In genomic region chr12:12236978-12237377, GRCm38 (mm10) we compare ENCODE assay signal across 15 mouse cellular contexts. TPM values are rescaled to one million over a fixed set of nuclear protein-coding genes. Genes with fewer than 3 reads are reported as not detected.
DNase-seq lines count a peak whose midpoint lies in the region; ATAC-seq and TF ChIP-seq lines count a peak whose summit lies in the region.
"Had no signal": no experiment of that assay in that cellular context is flagged by ENCODE, and none has a peak within 500 bp of the region (broad histone marks: within the 10 kb centered on the region; RNA-seq: fewer than 3 reads in every experiment).

No protein-coding gene starts in this region.

- H3K27me3 ChIP-seq in forebrain, embryonic 12.5 days: no peaks in the 10 kb centered on the region
- H3K27me3 ChIP-seq in forebrain, embryonic 15.5 days: no peaks in the 10 kb centered on the region
- H3K27me3 ChIP-seq in midbrain, embryonic 10.5 days (ENCODE audit: low read depth, poor library complexity, severe bottlenecking): no peaks in the 10 kb centered on the region
- H3K27me3 ChIP-seq in midbrain, postnatal 0 days (ENCODE audit: insufficient read depth, low read length): no peaks in the 10 kb centered on the region
- H3K27me3 ChIP-seq in neural tube, embryonic 14.5 days (ENCODE audit: control insufficient read depth, insufficient read depth, low read length): no peaks in the 10 kb centered on the region
- H3K27me3 ChIP-seq: limb, embryonic 13.5 days had no signal

- H3K4me1 ChIP-seq in forebrain, embryonic 12.5 days: peaks cover 3% of the 10 kb centered on the region; the same call in 1 of the 2 replicates
- H3K4me1 ChIP-seq in forebrain, embryonic 15.5 days: peaks cover 4% of the 10 kb centered on the region; the same call in 1 of the 2 replicates
- 0 out of 2 replicates have a peak, but pooled peaks cover 4% of the 10 kb centered on the region for H3K4me1 ChIP-seq in midbrain, embryonic 10.5 days
- H3K4me1 ChIP-seq in midbrain, postnatal 0 days (ENCODE audit: insufficient read depth, low read length): no peaks in the 10 kb centered on the region
- 0 out of 2 replicates have a peak, but pooled peaks cover 4% of the 10 kb centered on the region for H3K4me1 ChIP-seq in neural tube, embryonic 14.5 days (ENCODE audit: control insufficient read depth, insufficient read depth, low read length)
- H3K4me1 ChIP-seq: limb, embryonic 13.5 days had no signal

- no peak overlapping the region for H3K4me2 ChIP-seq in forebrain, embryonic 12.5 days
- H3K4me2 ChIP-seq in forebrain, embryonic 15.5 days (replicated peaks): no peak overlapping the region
- H3K4me2 ChIP-seq in midbrain, postnatal 0 days (ENCODE audit: low read depth, low read length, poor library complexity, severe bottlenecking): no peak overlapping the region
- no peak overlapping the region for H3K4me2 ChIP-seq in neural tube, embryonic 14.5 days (ENCODE audit: low read depth, low read length)
- H3K4me2 ChIP-seq: limb, embryonic 13.5 days had no signal

- peak; percentile 51; the same call in 1 of the 2 replicates for ATAC-seq in forebrain, embryonic 12.5 days (ENCODE audit: low FRiP score)
- ATAC-seq in forebrain, embryonic 15.5 days (replicated peaks): no peak
- ATAC-seq in midbrain, postnatal 0 days (ENCODE audit: low FRiP score): no peak
- ATAC-seq in neural tube, embryonic 14.5 days (ENCODE audit: low read depth): peak; percentile 83; the same call in 1 of the 2 replicates

- no peak overlapping the region for H3K9ac ChIP-seq in forebrain, embryonic 12.5 days
- no peak overlapping the region for H3K9ac ChIP-seq in forebrain, embryonic 15.5 days (replicated peaks)
- no peak overlapping the region for H3K9ac ChIP-seq in midbrain, postnatal 0 days (replicated peaks; ENCODE audit: low read length, poor library complexity, severe bottlenecking)
- H3K9ac ChIP-seq in neural tube, embryonic 14.5 days (replicated peaks; ENCODE audit: low read depth, low read length): no peak overlapping the region
- H3K9ac ChIP-seq: limb, embryonic 13.5 days had no signal

- H3K27ac ChIP-seq in forebrain, embryonic 12.5 days: no peak overlapping the region
- H3K27ac ChIP-seq in forebrain, embryonic 15.5 days (replicated peaks): no peak overlapping the region
- H3K27ac ChIP-seq in midbrain, embryonic 10.5 days (replicated peaks): peak overlapping the region; percentile 2; the same call in 1 of the 2 replicates
- H3K27ac ChIP-seq in midbrain, postnatal 0 days (ENCODE audit: low read depth, low read length): no peak overlapping the region
- no peak overlapping the region for H3K27ac ChIP-seq in neural tube, embryonic 14.5 days (ENCODE audit: low read depth, low read length)
- H3K27ac ChIP-seq: heart, adult 2 months; limb, embryonic 13.5 days had no signal

- no peaks in the 10 kb centered on the region for H3K9me3 ChIP-seq in forebrain, embryonic 12.5 days
- no peaks in the 10 kb centered on the region for H3K9me3 ChIP-seq in forebrain, embryonic 15.5 days
- H3K9me3 ChIP-seq in midbrain, embryonic 10.5 days (replicated peaks): no peaks in the 10 kb centered on the region
- no peaks in the 10 kb centered on the region for H3K9me3 ChIP-seq in midbrain, postnatal 0 days (ENCODE audit: low read length)
- H3K9me3 ChIP-seq in neural tube, embryonic 14.5 days (ENCODE audit: control insufficient read depth, low read length): no peaks in the 10 kb centered on the region
- H3K9me3 ChIP-seq: limb, embryonic 13.5 days had no signal

- 50% methylated on average over 5 of the region's 5 CpGs for WGBS in forebrain, embryonic 12.5 days
- WGBS in forebrain, embryonic 15.5 days: 42% methylated on average over 5 of the region's 5 CpGs
- WGBS in midbrain, embryonic 10.5 days: 57% methylated on average over 5 of the region's 5 CpGs
- WGBS in midbrain, postnatal 0 days: 37% methylated on average over 5 of the region's 5 CpGs
- WGBS in neural tube, embryonic 14.5 days: 32% methylated on average over 5 of the region's 5 CpGs

- no peaks in the 10 kb centered on the region for H3K36me3 ChIP-seq in forebrain, embryonic 12.5 days (replicated peaks)
- H3K36me3 ChIP-seq in forebrain, embryonic 15.5 days: no peaks in the 10 kb centered on the region
- no peaks in the 10 kb centered on the region for H3K36me3 ChIP-seq in midbrain, embryonic 10.5 days
- no peaks in the 10 kb centered on the region for H3K36me3 ChIP-seq in midbrain, postnatal 0 days (ENCODE audit: insufficient read depth, low read length)
- no peaks in the 10 kb centered on the region for H3K36me3 ChIP-seq in neural tube, embryonic 14.5 days (ENCODE audit: control insufficient read depth, insufficient read depth, low read length)
- H3K36me3 ChIP-seq: limb, embryonic 13.5 days had no signal

- no peak overlapping the region for H3K4me3 ChIP-seq in forebrain, embryonic 12.5 days (replicated peaks)
- H3K4me3 ChIP-seq in forebrain, embryonic 15.5 days: no peak overlapping the region
- no peak overlapping the region for H3K4me3 ChIP-seq in midbrain, embryonic 10.5 days
- H3K4me3 ChIP-seq in midbrain, postnatal 0 days (ENCODE audit: low read depth, low read length): no peak overlapping the region
- H3K4me3 ChIP-seq in neural tube, embryonic 14.5 days (ENCODE audit: low read depth, low read length): no peak overlapping the region
- H3K4me3 ChIP-seq: erythroblast, embryonic 14.5 days; heart, adult 2 months; limb, embryonic 13.5 days had no signal

- no peak for DNase-seq in midbrain, embryonic 10.5 days (ENCODE audit: low spot score)
- DNase-seq in midbrain, postnatal 0 days (ENCODE audit: low spot score): no peak
- peak; percentile 66 for DNase-seq in mesoderm, embryonic 11.5 days (ENCODE audit: low read depth, low spot score)
- DNase-seq in adrenal gland, postnatal 10 days: no peak
- DNase-seq in cerebellum, postnatal 14 days: no peak
- DNase-seq: cerebellum, adult 18-20 months; heart, adult 2 months; kidney, postnatal 10 days; lung, postnatal 36 days; right cerebral cortex, postnatal 4 days had no signal

- TF ChIP-seq CTCF in midbrain, postnatal 0 days (IDR thresholded peaks at IDR 0.05): no peak

RNA-seq across cellular contexts. Expression of gene Fam49a, which starts 25.0 kb away (rescaled TPM):
- polyA plus RNA-seq in forebrain, embryonic 12.5 days (2016; fragmentation: Nextera tagmentation; extraction: Ambion mirVana): 20.4 and 21.1 TPM in 2 replicates
- polyA plus RNA-seq in forebrain, embryonic 15.5 days (2015; fragmentation: Nextera tagmentation; extraction: Ambion mirVana): 139 and 154 TPM in 2 replicates
- 9.2 and 11.2 TPM in 2 replicates for polyA plus RNA-seq in midbrain, embryonic 10.5 days (2016; fragmentation: Nextera tagmentation; extraction: Ambion mirVana)
- total RNA-seq in midbrain, postnatal 0 days (2014; rRNA removed): 88.2 and 96.7 TPM in 2 replicates
- 58.3 and 60.0 TPM in 2 replicates for polyA plus RNA-seq in midbrain, postnatal 0 days (2015; fragmentation: Nextera tagmentation; extraction: Ambion mirVana)
- polyA plus RNA-seq in neural tube, embryonic 14.5 days (2014; fragmentation: Nextera tagmentation; extraction: Ambion mirVana): 72.6 and 106 TPM in 2 replicates
- 10 to 100 TPM; 18.5 to 19.9 TPM for total RNA-seq in adrenal gland, postnatal 10 days (2021)

Comparison
In these comparisons a context has a peak if more than half of its experiments do, and no peak if none do; other contexts are left out.
1. ATAC-seq: peak in forebrain, embryonic 12.5 days (single experiment) and neural tube, embryonic 14.5 days (single experiment); none in forebrain, embryonic 15.5 days (single experiment) and midbrain, postnatal 0 days (single experiment).